Mouse (Mus musculus): ENCODE results near the gene Tubb1. TPM values are rescaled to one million over a fixed set of nuclear protein-coding genes. Genes with fewer than 3 reads are reported as not detected.

Gene Tubb1
- polyA plus RNA-seq, 1 experiment, result 32.6 TPM

DNA sequence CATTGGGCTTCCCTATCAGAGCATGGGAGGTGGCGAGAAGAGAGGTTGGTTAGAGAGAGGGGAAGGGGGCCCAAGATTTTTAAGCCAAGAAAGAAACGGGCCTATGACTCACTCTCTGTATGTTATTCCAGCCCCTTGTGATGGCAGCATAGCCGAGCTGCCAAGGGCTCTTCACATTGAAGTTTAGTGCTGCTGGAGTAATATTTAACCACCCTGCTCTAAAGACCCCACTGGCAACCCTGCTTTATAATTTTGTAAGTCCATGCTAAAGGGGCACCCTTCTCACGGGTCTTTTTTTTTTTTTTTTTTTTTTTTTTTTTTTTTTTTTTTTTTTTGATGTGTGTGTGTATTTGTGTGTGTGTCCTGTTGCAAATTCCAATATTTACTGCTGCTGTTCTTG, 8.6 kb upstream of the Tubb1 start:
- H3K4me1 ChIP-seq, result peaks cover 93% of the 10 kb centered on the region
- H3K36me3 ChIP-seq (replicated peaks; ENCODE audit: low read length), result peaks cover 12% of the 10 kb centered on the region
- H3K4me3 ChIP-seq (replicated peaks), result no peak overlapping the region
- H3K27me3 ChIP-seq (replicated peaks), result no peaks in the 10 kb centered on the region
- no peaks in the 10 kb centered on the region for H3K9me3 ChIP-seq
- no peak for TF ChIP-seq FLI1 (IDR thresholded peaks at IDR 0.05; ENCODE audit: low read length)
- TF ChIP-seq GATA1 (IDR thresholded peaks at IDR 0.05; ENCODE audit: borderline replicate concordance, low read length), result no peak

DNA sequence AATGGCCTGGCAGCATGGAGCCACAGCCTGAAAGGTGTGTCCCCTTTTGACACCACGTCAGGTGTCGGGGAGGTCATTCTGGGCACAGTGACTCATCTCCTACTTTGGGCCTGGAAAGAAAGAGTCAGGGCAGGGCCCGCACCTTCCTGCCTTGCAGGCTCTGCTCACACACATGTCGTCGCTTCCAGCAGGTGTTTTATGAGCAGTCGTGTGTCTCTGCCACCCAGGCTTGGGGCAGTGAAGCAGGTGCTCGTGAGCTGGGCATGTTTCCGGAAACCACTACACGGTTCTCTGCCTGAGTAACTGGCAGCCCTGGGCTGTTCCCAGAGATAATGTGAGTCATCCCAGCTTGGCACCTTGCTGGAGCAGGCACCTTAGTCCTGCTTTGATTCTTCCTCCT, 8.0 kb upstream of the Tubb1 start:
- peaks cover 93% of the 10 kb centered on the region for H3K4me1 ChIP-seq
- TF ChIP-seq FLI1 (IDR thresholded peaks at IDR 0.05; ENCODE audit: low read length), result no peak
- no peak for TF ChIP-seq GATA1 (IDR thresholded peaks at IDR 0.05; ENCODE audit: borderline replicate concordance, low read length)
- H3K27me3 ChIP-seq (replicated peaks), result no peaks in the 10 kb centered on the region
- peaks cover 6% of the 10 kb centered on the region for H3K36me3 ChIP-seq (replicated peaks; ENCODE audit: low read length)
- H3K4me3 ChIP-seq (replicated peaks), result no peak overlapping the region
- H3K9me3 ChIP-seq, result no peaks in the 10 kb centered on the region

GRCm38 (mm10) chr2:174443046-174443445, 7.4 kb upstream of the Tubb1 start:
- Histone ChIP-seq H3K27me3 (replicated peaks) (no peaks in the 10 kb centered on the region), H3K4me1 (peaks cover 91% of the 10 kb centered on the region), H3K4me3 (replicated peaks) (peak overlapping the region; percentile 38), H3K9me3 (no peaks in the 10 kb centered on the region), H3K36me3 (replicated peaks; ENCODE audit: low read length) (peaks cover under 1% of the 10 kb centered on the region)
- TF ChIP-seq GATA1 (IDR thresholded peaks at IDR 0.05; ENCODE audit: borderline replicate concordance, low read length), result no peak
- TF ChIP-seq FLI1 (IDR thresholded peaks at IDR 0.05; ENCODE audit: low read length), result no peak

DNA sequence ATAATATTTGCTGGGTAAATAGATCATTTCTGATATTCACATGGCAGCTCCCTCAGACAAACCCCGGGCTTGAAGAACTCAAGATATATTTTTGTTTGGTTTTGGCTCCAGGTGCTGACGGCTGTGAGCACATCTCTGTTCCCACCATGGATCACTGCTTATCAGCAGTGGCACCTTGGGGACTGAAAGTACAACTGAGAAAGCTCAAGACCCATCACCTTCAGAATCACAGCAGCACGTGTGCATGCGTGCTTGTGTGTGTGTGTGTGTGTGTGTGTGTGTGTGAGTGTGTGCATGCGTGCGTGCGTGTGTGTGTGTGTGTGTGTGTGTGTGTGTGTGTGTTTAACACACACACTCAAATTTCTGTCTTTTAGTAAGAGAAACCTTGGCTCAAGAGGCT, 6.1 kb upstream of the Tubb1 start:
- TF ChIP-seq GATA1 (IDR thresholded peaks at IDR 0.05; ENCODE audit: borderline replicate concordance, low read length), result no peak
- no peak for TF ChIP-seq FLI1 (IDR thresholded peaks at IDR 0.05; ENCODE audit: low read length)
- Histone ChIP-seq H3K4me3 (replicated peaks) (no peak overlapping the region), H3K27me3 (replicated peaks) (no peaks in the 10 kb centered on the region), H3K9me3 (no peaks in the 10 kb centered on the region), H3K36me3 (replicated peaks; ENCODE audit: low read length) (no peaks in the 10 kb centered on the region), H3K4me1 (peaks cover 91% of the 10 kb centered on the region)

DNA sequence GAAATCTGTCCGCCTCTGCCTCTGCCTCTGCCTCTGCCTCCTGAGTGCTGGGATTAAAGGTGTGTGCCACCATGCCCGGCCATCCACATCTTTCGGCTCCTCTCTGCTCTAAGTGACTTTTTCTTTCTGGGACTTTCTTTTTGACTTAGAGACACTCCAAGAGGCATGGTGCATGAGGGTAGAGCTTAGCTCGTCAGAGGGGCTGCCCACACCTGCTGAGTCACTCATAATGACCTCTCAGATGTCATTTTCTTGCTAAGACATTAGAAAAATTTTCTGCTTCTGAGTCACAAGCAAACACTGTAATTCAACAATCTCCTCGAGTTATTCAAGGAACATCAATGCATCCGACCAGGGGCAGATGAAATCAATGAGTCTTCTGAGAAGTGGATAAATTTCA, 5.5 kb upstream of the Tubb1 start:
- Histone ChIP-seq H3K36me3 (replicated peaks; ENCODE audit: low read length) (no peaks in the 10 kb centered on the region), H3K4me3 (replicated peaks) (no peak overlapping the region), H3K9me3 (no peaks in the 10 kb centered on the region), H3K4me1 (peaks cover 91% of the 10 kb centered on the region), H3K27me3 (replicated peaks) (no peaks in the 10 kb centered on the region)
- TF ChIP-seq GATA1 (IDR thresholded peaks at IDR 0.05; ENCODE audit: borderline replicate concordance, low read length) (no peak), FLI1 (IDR thresholded peaks at IDR 0.05; ENCODE audit: low read length) (no peak)

GRCm38 (mm10) chr2:174446492-174446891, 4.0 kb upstream of the Tubb1 start:
- Histone ChIP-seq H3K9me3 (no peaks in the 10 kb centered on the region), H3K4me3 (replicated peaks) (no peak overlapping the region), H3K36me3 (replicated peaks; ENCODE audit: low read length) (no peaks in the 10 kb centered on the region), H3K27me3 (replicated peaks) (no peaks in the 10 kb centered on the region), H3K4me1 (peaks cover 92% of the 10 kb centered on the region)
- TF ChIP-seq FLI1 (IDR thresholded peaks at IDR 0.05; ENCODE audit: low read length), result no peak
- no peak for TF ChIP-seq GATA1 (IDR thresholded peaks at IDR 0.05; ENCODE audit: borderline replicate concordance, low read length)

DNA sequence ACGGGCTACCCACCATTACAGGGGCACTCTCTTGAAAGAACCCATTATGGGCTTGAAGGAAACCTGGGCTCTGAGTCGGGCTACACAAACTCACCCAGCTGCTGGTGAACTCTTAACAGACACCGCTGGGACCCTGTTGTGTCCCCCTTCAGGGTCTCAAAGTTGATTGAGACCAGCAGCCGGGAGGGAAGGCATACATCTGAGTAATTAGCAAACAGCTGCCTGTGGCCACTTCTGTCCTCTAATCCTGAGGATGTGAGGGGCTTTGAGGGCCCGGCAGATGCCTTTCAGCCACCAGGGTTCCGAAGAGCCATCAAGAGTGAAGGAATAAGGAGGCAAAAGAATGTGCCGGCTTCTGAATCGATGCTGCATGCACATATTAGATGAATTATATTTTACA, 3.6 kb upstream of the Tubb1 start:
- peaks cover 91% of the 10 kb centered on the region for H3K4me1 ChIP-seq
- TF ChIP-seq FLI1 (IDR thresholded peaks at IDR 0.05; ENCODE audit: low read length), result no peak
- no peak for TF ChIP-seq GATA1 (IDR thresholded peaks at IDR 0.05; ENCODE audit: borderline replicate concordance, low read length)
- no peaks in the 10 kb centered on the region for H3K27me3 ChIP-seq (replicated peaks)
- H3K9me3 ChIP-seq, result no peaks in the 10 kb centered on the region
- H3K4me3 ChIP-seq (replicated peaks), result no peak overlapping the region
- peaks cover 3% of the 10 kb centered on the region for H3K36me3 ChIP-seq (replicated peaks; ENCODE audit: low read length)

- no peak for TF ChIP-seq GATA1 (IDR thresholded peaks at IDR 0.05; ENCODE audit: borderline replicate concordance, low read length)
- no peak for TF ChIP-seq FLI1 (IDR thresholded peaks at IDR 0.05; ENCODE audit: low read length)
- H3K4me1 ChIP-seq, result peaks cover 87% of the 10 kb centered on the region
These were observed 2.1 kb upstream of the Tubb1 start for GRCm38 (mm10) chr2:174448405-174448804.

GRCm38 (mm10) chr2:174453681-174454080, 3.2 kb downstream of the Tubb1 start:
- TF ChIP-seq FLI1 (IDR thresholded peaks at IDR 0.05; ENCODE audit: low read length) (no peak), GATA1 (IDR thresholded peaks at IDR 0.05; ENCODE audit: borderline replicate concordance, low read length) (peak; percentile 66; the same call in 1 of the 3 replicates)
- H3K27me3 ChIP-seq (replicated peaks), result no peaks in the 10 kb centered on the region
- H3K4me1 ChIP-seq, result peaks cover 85% of the 10 kb centered on the region
- H3K36me3 ChIP-seq (replicated peaks; ENCODE audit: low read length), result peaks cover 67% of the 10 kb centered on the region
- H3K4me3 ChIP-seq (replicated peaks), result peak overlapping the region; percentile 91
- no peaks in the 10 kb centered on the region for H3K9me3 ChIP-seq

More at GRCm38 (mm10) chr2:174448405-174448804, 2.1 kb upstream of the Tubb1 start:
- no peaks in the 10 kb centered on the region for H3K27me3 ChIP-seq (replicated peaks)
- H3K4me3 ChIP-seq (replicated peaks), result no peak overlapping the region
- peaks cover 14% of the 10 kb centered on the region for H3K36me3 ChIP-seq (replicated peaks; ENCODE audit: low read length)
- H3K9me3 ChIP-seq, result no peaks in the 10 kb centered on the region

DNA sequence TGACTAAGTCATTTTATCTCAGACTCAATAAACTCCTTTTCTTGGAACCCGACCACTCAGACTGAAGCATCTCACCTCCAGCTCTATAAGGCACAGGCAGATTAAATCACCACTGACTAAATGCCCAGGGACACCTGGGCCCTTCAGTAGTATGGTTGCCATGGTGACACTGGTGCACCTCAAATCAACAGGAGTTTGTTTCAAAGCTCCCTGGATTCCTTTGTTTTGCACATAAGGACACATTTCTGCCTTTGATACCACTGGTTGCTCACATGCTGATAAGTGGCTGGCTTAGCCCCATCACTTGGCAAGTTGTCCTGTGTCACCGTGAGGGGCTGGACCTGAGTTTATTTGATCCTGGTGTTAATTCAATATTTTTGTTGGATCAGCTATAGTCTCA, 8.9 kb downstream of the Tubb1 start:
- Histone ChIP-seq H3K4me3 (replicated peaks) (no peak overlapping the region), H3K36me3 (replicated peaks; ENCODE audit: low read length) (peaks cover 83% of the 10 kb centered on the region), H3K4me1 (peaks cover 80% of the 10 kb centered on the region), H3K27me3 (replicated peaks) (no peaks in the 10 kb centered on the region), H3K9me3 (no peaks in the 10 kb centered on the region)
- TF ChIP-seq FLI1 (IDR thresholded peaks at IDR 0.05; ENCODE audit: low read length), result no peak
- TF ChIP-seq GATA1 (IDR thresholded peaks at IDR 0.05; ENCODE audit: borderline replicate concordance, low read length), result no peak

GRCm38 (mm10) chr2:174463370-174463769, 12.9 kb downstream of the Tubb1 start:
- Histone ChIP-seq H3K27me3 (replicated peaks) (no peaks in the 10 kb centered on the region), H3K9me3 (no peaks in the 10 kb centered on the region), H3K4me1 (peaks cover 70% of the 10 kb centered on the region), H3K36me3 (replicated peaks; ENCODE audit: low read length) (peaks cover 81% of the 10 kb centered on the region), H3K4me3 (replicated peaks) (peak overlapping the region; percentile 94)
- TF ChIP-seq GATA1 (IDR thresholded peaks at IDR 0.05; ENCODE audit: borderline replicate concordance, low read length) (no peak), FLI1 (IDR thresholded peaks at IDR 0.05; ENCODE audit: low read length) (no peak)

Data from megakaryocyte, embryonic 14.5 days (primary cell).